Mouse (Mus musculus) layer of hippocampus, adult 2 months (tissue): ENCODE data around the gene Diaph3. TPM values are rescaled to one million over a fixed set of nuclear protein-coding genes. Genes with fewer than 3 reads are reported as not detected.

Experiments
- DNase-seq, 2 experiments: peaks; one replicate each; pipeline ENCODE4 v3.0.0; 2022; ENCODE audit warnings: low spot score in 2 of 2
- H3K27ac ChIP-seq: fragments of 200-600 bp; 2 replicates; pipeline ENCODE4 v1.8.1; 2022
- H3K4me3 ChIP-seq: fragments of 200-600 bp; 2 replicates; pipeline ENCODE4 v1.8.1; 2022; ENCODE audit warnings: mild to moderate bottlenecking
- CTCF ChIP-seq: fragments of 200-600 bp; conservative IDR thresholded peaks from 2 replicates; pipeline ENCODE4 v1.8.1; 2022; ENCODE audit warnings: antibody characterized with exemption, mild to moderate bottlenecking, moderate library complexity
- long read RNA-seq, 2 experiments: library from polyadenylated mRNA; stranded (forward); transcript quantifications; one replicate each; pipeline ENCODE4 v2.0.0; 2021; ENCODE audit warnings: borderline mapping rate in 2 of 2
- total RNA-seq, 2 experiments: library from RNA; stranded (reverse); gene quantifications; 2 replicates each; pipeline ENCODE4 v1.2.3; 2021

Gene Diaph3
- 1 to 10 TPM; 4.4 to 4.6 TPM for total RNA-seq
- long read RNA-seq, experiment 1, partial matches to known transcripts, result 0 of 2 reads
- long read RNA-seq, experiment 1, other reads (novel, unspliced or antisense), result 0 of 2 reads
- long read RNA-seq, experiment 2, partial matches to known transcripts, result 0 of 6 reads
- long read RNA-seq, experiment 2, other reads (novel, unspliced or antisense), result 2 of 6 reads

GRCm38 (mm10) chr14:87140963-87141486 lies at the start of gene Diaph3:
Gene Diaph3 (minus strand): TSS chr14:87141235.
- no peak for TF ChIP-seq CTCF
- Histone ChIP-seq H3K4me3 (peak within 1 kb of the TSS; percentile 70), H3K27ac (no peak within 1 kb of the TSS)
- DNase-seq, result peak; percentile 94 to 97

GRCm38 (mm10) chr14:87190685-87191084 lies 49.6 kb upstream of the Diaph3 start:
- H3K4me3 ChIP-seq, result no peak overlapping the region
- TF ChIP-seq CTCF, result no peak
- DNase-seq, result no peak
- H3K27ac ChIP-seq, result no peak overlapping the region

- H3K4me3 ChIP-seq, result no peak overlapping the region
- H3K27ac ChIP-seq, result no peak overlapping the region
Measured at GRCm38 (mm10) chr14:87171577-87171976, 30.5 kb upstream of the Diaph3 start.

GRCm38 (mm10) chr14:87169151-87169550 lies 28.1 kb upstream of the Diaph3 start:
- Histone ChIP-seq H3K27ac (no peak overlapping the region), H3K4me3 (no peak overlapping the region)
- no peak for TF ChIP-seq CTCF
- no peak for DNase-seq

More at GRCm38 (mm10) chr14:87171577-87171976, 30.5 kb upstream of the Diaph3 start:
- DNase-seq, result no peak
- TF ChIP-seq CTCF, result no peak

DNA sequence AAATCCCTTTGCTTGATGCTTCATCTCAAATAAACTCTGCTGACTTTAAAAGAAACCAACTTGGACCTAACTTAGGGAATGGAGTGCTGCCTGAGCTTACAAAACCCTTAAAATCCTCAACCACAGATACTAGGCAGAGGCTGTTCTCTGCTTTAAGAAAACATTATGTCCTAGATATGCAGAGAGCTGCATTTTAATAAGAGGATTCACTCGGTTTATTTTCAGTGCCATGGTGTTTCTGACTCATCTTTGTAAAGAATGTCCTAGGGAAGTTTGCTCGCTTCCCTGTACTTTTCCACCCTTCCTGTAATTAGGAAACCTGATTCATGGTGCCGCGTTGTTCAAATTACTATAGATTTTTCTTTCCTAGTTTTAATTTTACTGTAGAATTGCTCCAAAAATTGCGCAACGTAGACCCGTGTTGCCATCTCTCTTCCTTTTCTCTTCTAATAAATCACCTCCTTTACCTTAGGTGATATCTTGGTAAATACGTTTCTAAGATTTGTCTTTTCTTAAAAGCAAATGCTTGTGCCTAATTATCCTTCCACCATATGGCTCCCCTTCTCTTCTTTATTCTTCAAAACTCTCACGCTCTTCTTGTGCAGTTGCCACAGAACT lies 14.7 kb upstream of the Diaph3 start:
- DNase-seq, result peak in 1 of 2 experiments; percentile 8
- no peak overlapping the region for H3K27ac ChIP-seq
- no peak for TF ChIP-seq CTCF
- H3K4me3 ChIP-seq, result no peak overlapping the region

GRCm38 (mm10) chr14:87149684-87150083 lies 8.6 kb upstream of the Diaph3 start:
- no peak for DNase-seq
- Histone ChIP-seq H3K27ac (no peak overlapping the region), H3K4me3 (no peak overlapping the region)
- TF ChIP-seq CTCF, result no peak

GRCm38 (mm10) chr14:87146704-87147103 lies 5.7 kb upstream of the Diaph3 start:
- H3K27ac ChIP-seq, result no peak overlapping the region
- DNase-seq, result no peak
- no peak overlapping the region for H3K4me3 ChIP-seq
- no peak for TF ChIP-seq CTCF

- no peak overlapping the region for H3K27ac ChIP-seq
- TF ChIP-seq CTCF, result no peak
Measured at GRCm38 (mm10) chr14:87145351-87145750, 4.3 kb upstream of the Diaph3 start.

DNA sequence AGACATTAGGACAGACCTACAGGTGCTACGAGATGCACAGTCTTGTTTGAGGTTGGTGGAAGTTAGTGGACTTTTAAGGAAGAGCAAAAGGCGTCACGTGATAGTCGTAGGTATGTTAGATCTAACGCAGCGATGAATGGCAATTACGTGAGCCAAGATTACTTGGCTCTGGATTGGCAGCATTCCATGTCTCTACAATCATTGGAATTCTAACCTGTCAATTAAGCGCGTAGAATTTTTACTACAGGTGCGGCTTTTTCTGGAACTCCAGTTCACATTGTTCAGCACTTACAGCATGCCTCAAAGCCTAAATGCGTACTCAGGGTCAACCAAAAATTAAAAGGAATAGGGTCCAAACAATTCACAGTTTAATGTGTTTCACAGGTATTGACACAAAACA lies 742 bp upstream of the Diaph3 start:
- Histone ChIP-seq H3K27ac (no peak overlapping the region), H3K4me3 (peak overlapping the region; percentile 70)
- no peak for DNase-seq
- no peak for TF ChIP-seq CTCF

More at GRCm38 (mm10) chr14:87145351-87145750, 4.3 kb upstream of the Diaph3 start:
- DNase-seq, result no peak
- no peak overlapping the region for H3K4me3 ChIP-seq

DNA sequence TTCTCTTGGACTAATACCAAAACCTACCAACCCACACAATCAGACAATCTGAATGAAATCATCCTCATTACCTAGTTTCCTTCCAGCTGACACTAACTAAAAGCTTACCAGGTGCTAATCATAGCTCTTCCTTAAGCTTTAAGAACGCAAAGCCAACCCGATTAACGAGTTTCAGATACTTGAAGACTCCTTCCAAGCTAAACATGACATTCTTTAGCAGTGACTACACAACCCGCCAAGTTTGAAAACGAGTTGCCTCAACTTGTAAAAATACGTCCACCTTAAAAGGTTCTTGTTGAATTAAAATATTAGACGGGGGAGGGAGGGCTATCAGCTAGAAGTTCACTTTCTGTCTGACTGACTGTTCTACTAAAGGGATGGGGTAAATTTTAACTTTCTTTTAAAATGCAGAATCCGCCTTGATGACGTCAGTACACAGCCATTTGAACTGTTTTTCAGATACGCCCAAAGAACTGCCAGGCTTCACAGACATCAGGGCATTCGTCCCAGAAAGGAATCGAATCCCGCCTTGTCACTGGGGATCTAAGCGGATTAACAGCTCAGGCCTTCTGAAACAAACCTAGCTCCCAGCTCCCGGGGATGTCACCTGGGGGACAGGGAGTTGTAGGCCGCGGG lies 590 bp downstream of the Diaph3 start:
- Histone ChIP-seq H3K4me3 (peak overlapping the region; percentile 70), H3K27ac (no peak overlapping the region)
- DNase-seq, result no peak
- no peak for TF ChIP-seq CTCF

- no peak for TF ChIP-seq CTCF
- no peak overlapping the region for H3K27ac ChIP-seq
- H3K4me3 ChIP-seq, result no peak overlapping the region
- no peak for DNase-seq
Measured at GRCm38 (mm10) chr14:87126076-87126639, 14.9 kb downstream of the Diaph3 start.

GRCm38 (mm10) chr14:87125492-87125891 lies 15.5 kb downstream of the Diaph3 start:
- no peak overlapping the region for H3K4me3 ChIP-seq
- no peak for TF ChIP-seq CTCF
- no peak overlapping the region for H3K27ac ChIP-seq
- DNase-seq, result no peak

DNA sequence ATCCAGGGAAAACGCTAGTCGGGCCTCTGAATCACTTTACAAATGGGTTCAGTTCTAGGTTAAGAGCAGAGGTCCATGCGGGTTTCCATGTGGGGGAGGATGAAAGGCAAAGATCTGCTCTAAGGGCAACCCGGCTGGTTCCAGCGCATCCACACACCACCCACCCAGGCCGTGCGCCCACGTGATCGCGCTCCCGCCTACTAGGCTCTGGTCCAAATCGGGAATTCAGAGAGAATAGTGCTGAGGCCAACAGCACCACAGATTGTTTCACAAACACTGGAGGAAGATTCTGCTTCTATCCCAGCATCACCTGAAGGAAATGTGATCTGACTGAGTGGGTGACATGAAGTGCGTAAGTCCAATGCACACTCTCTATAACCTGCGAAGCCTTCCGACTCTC lies 17.9 kb downstream of the Diaph3 start:
- Histone ChIP-seq H3K4me3 (no peak overlapping the region), H3K27ac (no peak overlapping the region)
- DNase-seq, result no peak
- no peak for TF ChIP-seq CTCF
